ENCODE assay signal across 7 mouse cellular contexts in genomic region chr12:69582613-69583269, GRCm38 (mm10). TPM values are rescaled to one million over a fixed set of nuclear protein-coding genes. Genes with fewer than 3 reads are reported as not detected.
DNase-seq lines count a peak whose midpoint lies in the region; ATAC-seq and TF ChIP-seq lines count a peak whose summit lies in the region.

Gene Vcpkmt (minus strand): TSS chr12:69583028.

- peak within 1 kb of the TSS; percentile 71 for H3K4me2 ChIP-seq in embryonic facial prominence, embryonic 12.5 days (replicated peaks)
- H3K4me2 ChIP-seq in limb, embryonic 12.5 days, result peak within 1 kb of the TSS; percentile 71
- peak within 1 kb of the TSS; percentile 57 for H3K4me2 ChIP-seq in midbrain, embryonic 15.5 days

- H3K27ac ChIP-seq in embryonic facial prominence, embryonic 12.5 days, result peak within 1 kb of the TSS; percentile 80
- H3K27ac ChIP-seq in kidney, adult 2 months (ENCODE audit: insufficient read depth, low read depth, low read length), result peak within 1 kb of the TSS; percentile 25
- H3K27ac ChIP-seq in limb, embryonic 12.5 days, result peak within 1 kb of the TSS; percentile 81
- peak within 1 kb of the TSS; percentile 84 for H3K27ac ChIP-seq in midbrain, embryonic 15.5 days
- peak within 1 kb of the TSS; percentile 81 for H3K27ac ChIP-seq in spleen, adult 2 months (ENCODE audit: insufficient read depth, low read length)

- WGBS in embryonic facial prominence, embryonic 12.5 days, result under 1% methylated on average over 55 of the region's 56 CpGs
- under 1% methylated on average over 56 of the region's 56 CpGs for WGBS in kidney, adult 2 months
- WGBS in limb, embryonic 12.5 days, result under 1% methylated on average over 56 of the region's 56 CpGs
- WGBS in midbrain, embryonic 15.5 days, result under 1% methylated on average over 56 of the region's 56 CpGs
- WGBS in spleen, adult 2 months, result 1% methylated on average over 56 of the region's 56 CpGs

- H3K9me3 ChIP-seq in embryonic facial prominence, embryonic 12.5 days, result no peaks in the 10 kb centered on the region
- no peaks in the 10 kb centered on the region for H3K9me3 ChIP-seq in limb, embryonic 12.5 days
- no peaks in the 10 kb centered on the region for H3K9me3 ChIP-seq in midbrain, embryonic 15.5 days

- H3K4me3 ChIP-seq in embryonic facial prominence, embryonic 12.5 days, result peak within 1 kb of the TSS; percentile 84
- H3K4me3 ChIP-seq in kidney, adult 2 months (ENCODE audit: insufficient read depth, low read depth, low read length), result peak within 1 kb of the TSS; percentile 85
- H3K4me3 ChIP-seq in limb, embryonic 12.5 days (replicated peaks), result peak within 1 kb of the TSS; percentile 84
- H3K4me3 ChIP-seq in midbrain, embryonic 15.5 days, result peak within 1 kb of the TSS; percentile 77
- H3K4me3 ChIP-seq in spleen, adult 2 months (ENCODE audit: extremely low read depth, insufficient read depth, insufficient read length), result peak within 1 kb of the TSS; percentile 95

- peak; percentile 91 for DNase-seq in adrenal gland, postnatal 25 days
- peak; percentile 87 to 93 for DNase-seq in heart, adult 18-20 months
- peak; percentile 91 for DNase-seq in kidney, adult 2 months
- DNase-seq in spleen, adult 2 months (ENCODE audit: low read depth in 1 of 2, low spot score in 2 of 2), result peak; percentile 83 to 90

- peaks cover 8% of the 10 kb centered on the region for H3K4me1 ChIP-seq in embryonic facial prominence, embryonic 12.5 days
- peaks cover 5% of the 10 kb centered on the region; the same call in 1 of the 2 replicates for H3K4me1 ChIP-seq in kidney, adult 2 months (ENCODE audit: control insufficient read depth, insufficient read depth, low read length)
- peaks cover 20% of the 10 kb centered on the region for H3K4me1 ChIP-seq in limb, embryonic 12.5 days (replicated peaks)
- peaks cover 22% of the 10 kb centered on the region for H3K4me1 ChIP-seq in midbrain, embryonic 15.5 days
- H3K4me1 ChIP-seq in spleen, adult 2 months (ENCODE audit: control insufficient read depth, insufficient read depth, insufficient read length), result peaks cover 2% of the 10 kb centered on the region; the same call in 1 of the 2 replicates

- ATAC-seq in embryonic facial prominence, embryonic 12.5 days (ENCODE audit: insufficient number of reproducible peaks, insufficient read depth, low FRiP score, low TSS enrichment), result peak; percentile 93
- peak; percentile 94 for ATAC-seq in limb, embryonic 12.5 days (ENCODE audit: insufficient number of reproducible peaks, insufficient read depth, low FRiP score, low TSS enrichment, low read depth)
- peak; percentile 98 for ATAC-seq in midbrain, embryonic 15.5 days (replicated peaks)

- peak within 1 kb of the TSS; percentile 88 for H3K9ac ChIP-seq in embryonic facial prominence, embryonic 12.5 days
- H3K9ac ChIP-seq in limb, embryonic 12.5 days (replicated peaks), result peak within 1 kb of the TSS; percentile 87
- H3K9ac ChIP-seq in midbrain, embryonic 15.5 days, result peak within 1 kb of the TSS; percentile 84

- no peak for TF ChIP-seq CTCF in kidney, adult 2 months (conservative IDR thresholded peaks at IDR 0.05; ENCODE audit: insufficient read depth, insufficient read length, low read depth, low read length)
- TF ChIP-seq CTCF in spleen, adult 2 months (IDR thresholded peaks at IDR 0.05; ENCODE audit: extremely low read depth, insufficient read depth, insufficient read length, insufficient replicate concordance), result no peak

- H3K27me3 ChIP-seq in embryonic facial prominence, embryonic 12.5 days, result no peaks in the 10 kb centered on the region
- no peaks in the 10 kb centered on the region for H3K27me3 ChIP-seq in kidney, adult 2 months (replicated peaks; ENCODE audit: control insufficient read depth, insufficient read depth, low read length)
- no peaks in the 10 kb centered on the region for H3K27me3 ChIP-seq in limb, embryonic 12.5 days
- no peaks in the 10 kb centered on the region for H3K27me3 ChIP-seq in midbrain, embryonic 15.5 days (replicated peaks)
- no peaks in the 10 kb centered on the region for H3K27me3 ChIP-seq in spleen, adult 2 months (ENCODE audit: control insufficient read depth, insufficient read depth, low read length)

- H3K36me3 ChIP-seq in embryonic facial prominence, embryonic 12.5 days, result peaks cover 36% of the 10 kb centered on the region
- peaks cover under 1% of the 10 kb centered on the region; the same call in 1 of the 2 replicates for H3K36me3 ChIP-seq in kidney, adult 2 months (ENCODE audit: control insufficient read depth, insufficient read depth, low read length)
- peaks cover 58% of the 10 kb centered on the region for H3K36me3 ChIP-seq in limb, embryonic 12.5 days
- peaks cover 20% of the 10 kb centered on the region for H3K36me3 ChIP-seq in midbrain, embryonic 15.5 days (replicated peaks)
- H3K36me3 ChIP-seq in spleen, adult 2 months (ENCODE audit: control insufficient read depth, insufficient read depth, low read length), result peaks cover 23% of the 10 kb centered on the region

- TF ChIP-seq POLR2A in kidney, adult 2 months (IDR thresholded peaks at IDR 0.05; ENCODE audit: low read depth, low read length), result no peak
- peak; percentile 90 for TF ChIP-seq POLR2A in spleen, adult 2 months (IDR thresholded peaks at IDR 0.05; ENCODE audit: low read depth, low read length)

RNA-seq across cellular contexts. Expression of gene Vcpkmt, which starts in this region (rescaled TPM):
- total RNA-seq in adrenal gland, postnatal 25 days (2021), result 12.1 and 21.3 TPM in 2 replicates
- 33.6 and 35.2 TPM in 2 replicates for polyA plus RNA-seq in embryonic facial prominence, embryonic 12.5 days (2016; fragmentation: Nextera tagmentation; extraction: Ambion mirVana)
- 1 to 10 TPM; 4.2 to 4.8 TPM for total RNA-seq in heart, adult 18-20 months (2021)
- polyA plus RNA-seq in kidney, adult 2 months (2012; rRNA removed), result 5.8 and 7.1 TPM in 2 replicates
- 32.1 and 38.2 TPM in 2 replicates for polyA plus RNA-seq in limb, embryonic 12.5 days (2016; fragmentation: Nextera tagmentation; extraction: Ambion mirVana)
- polyA plus RNA-seq in midbrain, embryonic 15.5 days (2015; fragmentation: Nextera tagmentation; extraction: Ambion mirVana), result 27.2 and 28.4 TPM in 2 replicates
- 5.9 and 10.3 TPM in 2 replicates for polyA plus RNA-seq in spleen, adult 2 months (2012; rRNA removed)

Comparison
In these comparisons a context has a peak if more than half of its experiments do, and no peak if none do; other contexts are left out.
1. Peak in every context shown above with its lines: DNase-seq, ATAC-seq, H3K4me3 ChIP-seq and H3K27ac ChIP-seq.
2. H3K27ac ChIP-seq: peak in every context shown above with its lines; median percentile 84 in midbrain, embryonic 15.5 days; 81 in limb, embryonic 12.5 days; 81 in spleen, adult 2 months; 80 in embryonic facial prominence, embryonic 12.5 days; 25 in kidney, adult 2 months.